In the genomic region with DNA sequence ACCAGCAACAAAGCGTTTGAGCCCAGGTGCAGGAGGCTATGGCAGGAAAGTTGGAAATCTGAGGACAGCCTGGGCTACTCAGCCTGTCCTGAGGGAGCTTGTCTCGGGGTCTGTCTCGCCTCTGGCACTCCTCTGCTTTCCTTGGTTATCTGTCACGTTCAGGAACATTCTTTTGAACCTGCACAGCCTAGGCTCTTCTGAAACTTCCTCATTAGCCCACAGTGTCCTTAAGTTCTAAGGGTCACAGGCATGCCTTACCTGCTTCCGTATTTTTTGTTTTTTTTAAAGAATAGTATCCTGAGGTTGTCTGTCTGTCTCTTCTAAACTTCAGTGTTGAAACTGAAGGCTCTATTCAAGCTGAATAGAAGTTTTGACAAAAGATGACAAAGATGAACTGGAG, we compare ENCODE assay signal across 9 mouse cellular contexts. TPM values are rescaled to one million over a fixed set of nuclear protein-coding genes. Genes with fewer than 3 reads are reported as not detected.
A peak's percentile ranks its signal among the peaks of the same experiment; 100 is the strongest.
DNase-seq lines count a peak whose midpoint lies in the region; ATAC-seq and TF ChIP-seq lines count a peak whose summit lies in the region.
"Had no signal": no experiment of that assay in that cellular context is flagged by ENCODE, and none has a peak within 500 bp of the region (broad histone marks: within the 10 kb centered on the region; RNA-seq: fewer than 3 reads in every experiment).

TSS of gene Ppp2r5a (minus strand) at position 199 of the 400 bp plus-strand sequence.

- H3K36me3 ChIP-seq in lung, postnatal 0 days (ENCODE audit: insufficient read depth, low read length): no peaks in the 10 kb centered on the region
- H3K36me3 ChIP-seq in stomach, embryonic 14.5 days (ENCODE audit: control insufficient read depth, insufficient read depth, low read length): no peaks in the 10 kb centered on the region

- H3K27ac ChIP-seq in lung, postnatal 0 days (ENCODE audit: low read length): no peak within 1 kb of the TSS
- no peak within 1 kb of the TSS for H3K27ac ChIP-seq in stomach, embryonic 14.5 days (ENCODE audit: low read length)

- H3K4me3 ChIP-seq in lung, postnatal 0 days (ENCODE audit: low read depth, low read length): no peak within 1 kb of the TSS
- no peak within 1 kb of the TSS for H3K4me3 ChIP-seq in stomach, embryonic 14.5 days (ENCODE audit: low read depth, low read length)
- H3K4me3 ChIP-seq: erythroblast, embryonic 14.5 days had no signal

- ATAC-seq in lung, postnatal 0 days: no peak
- ATAC-seq in granulocyte monocyte progenitor cell, adult 5-6 weeks (replicated peaks; ENCODE audit: poor library complexity, severe bottlenecking): peak; percentile 81
- ATAC-seq in stomach, embryonic 14.5 days (ENCODE audit: insufficient number of reproducible peaks, insufficient read depth, low FRiP score, low read depth): no peak

- no peaks in the 10 kb centered on the region for H3K9me3 ChIP-seq in lung, postnatal 0 days (ENCODE audit: low read length)
- no peaks in the 10 kb centered on the region for H3K9me3 ChIP-seq in stomach, embryonic 14.5 days (ENCODE audit: control insufficient read depth, low read depth, low read length)

- no peaks in the 10 kb centered on the region for H3K27me3 ChIP-seq in lung, postnatal 0 days (replicated peaks; ENCODE audit: insufficient read depth, low read length)
- H3K27me3 ChIP-seq in stomach, embryonic 14.5 days (ENCODE audit: control insufficient read depth, insufficient read depth, low read length): no peaks in the 10 kb centered on the region

- WGBS in lung, postnatal 0 days: 42% methylated on average over 5 of the region's 5 CpGs
- WGBS in stomach, embryonic 14.5 days: 50% methylated on average over 5 of the region's 5 CpGs

- H3K4me1 ChIP-seq in lung, postnatal 0 days (ENCODE audit: insufficient read depth, low read depth, low read length): no peaks in the 10 kb centered on the region
- no peaks in the 10 kb centered on the region for H3K4me1 ChIP-seq in stomach, embryonic 14.5 days (ENCODE audit: control insufficient read depth, insufficient read depth, low read length)

- H3K4me2 ChIP-seq in lung, postnatal 0 days (replicated peaks; ENCODE audit: low read depth, low read length): no peak within 1 kb of the TSS
- no peak within 1 kb of the TSS for H3K4me2 ChIP-seq in stomach, embryonic 14.5 days (replicated peaks; ENCODE audit: low read depth, low read length)

- intact Hi-C loops in left cerebral cortex, postnatal 10 days (cut with DNase I): no loop called here

- TF ChIP-seq EP300 in lung, postnatal 0 days (IDR thresholded peaks at IDR 0.05): no peak

- H3K9ac ChIP-seq in lung, postnatal 0 days (replicated peaks; ENCODE audit: low read depth): no peak within 1 kb of the TSS
- no peak within 1 kb of the TSS for H3K9ac ChIP-seq in stomach, embryonic 14.5 days (replicated peaks; ENCODE audit: low read depth, low read length)

- no peak for TF ChIP-seq CTCF in lung, postnatal 0 days (IDR thresholded peaks at IDR 0.05)
- no peak for TF ChIP-seq CTCF in brain, embryonic 14.5 days (IDR thresholded peaks at IDR 0.05; ENCODE audit: borderline replicate concordance, extremely low read depth, insufficient read depth, insufficient read length)

- TF ChIP-seq POLR2A in brain, embryonic 14.5 days (IDR thresholded peaks at IDR 0.05; ENCODE audit: borderline replicate concordance, extremely low read depth, insufficient read depth, insufficient read length, poor library complexity, severe bottlenecking): no peak

- no peak for DNase-seq in lung, postnatal 0 days (ENCODE audit: low spot score)
- DNase-seq in lung, adult 18-20 months: no peak
- no peak for DNase-seq in brain, embryonic 14.5 days (ENCODE audit: low read depth)
- no peak for DNase-seq in left cerebral cortex, postnatal 10 days (ENCODE audit: extremely low spot score in 1 of 2, low spot score in 2 of 2)
- DNase-seq in frontal cortex, postnatal 36 days (ENCODE audit: low spot score in 2 of 2): no peak
- DNase-seq in kidney, postnatal 4 days: no peak

RNA-seq across cellular contexts. Expression of gene Ppp2r5a, which starts in this region (rescaled TPM):
- 51.5 and 56.0 TPM in 2 replicates for polyA plus RNA-seq in lung, postnatal 0 days (2015; fragmentation: Nextera tagmentation; extraction: Ambion mirVana)
- polyA plus RNA-seq in brain, embryonic 14.5 days (2012; rRNA removed): 15.9 and 16.8 TPM in 2 replicates
- 117 and 162 TPM in 2 replicates for total RNA-seq in granulocyte monocyte progenitor cell, adult 5-6 weeks (2014; fragmentation: Nextera tagmentation)
- 122 and 183 TPM in 2 replicates for total RNA-seq in granulocyte monocyte progenitor cell, adult 5-6 weeks (2017)
- total RNA-seq in left cerebral cortex, postnatal 10 days (2021): 10 to 100 TPM; 60.5 to 64.3 TPM
- 22.5 and 24.9 TPM in 2 replicates for polyA plus RNA-seq in stomach, embryonic 14.5 days (2014; fragmentation: Nextera tagmentation; extraction: Ambion mirVana)
